Mouse (Mus musculus) midbrain, embryonic 11.5 days (tissue): ENCODE data around the gene Fam20a. TPM values are rescaled to one million over a fixed set of nuclear protein-coding genes. Genes with fewer than 3 reads are reported as not detected.
"Not testable (repeated sequence)": the region's sequence is repeated elsewhere in the genome, so short reads cannot be mapped to it uniquely, and the experiment has no call there.

Experiments
- ATAC-seq: fragments of 200-750 bp; cut with Nextera tagmentation; 2 replicates; pipeline ENCODE4 v1.8.0; 2017; ENCODE audit warnings: moderate TSS enrichment, moderate library complexity; ENCODE audit not compliant: low FRiP score
- DNase-seq: peaks from one replicate; pipeline ENCODE4 v3.0.0; 2015; ENCODE audit warnings: low spot score; ENCODE audit errors: missing footprints
- H3K27ac ChIP-seq: fragments of 300-500 bp; sonication (generic); 2 replicates; pipeline ENCODE4 v1.5.1; 2014; ENCODE audit warnings: low read depth, low read length
- H3K27me3 ChIP-seq: fragments of 300-500 bp; sonication (generic); 2 replicates; pipeline ENCODE4 v1.6.1; 2014; ENCODE audit warnings: mild to moderate bottlenecking, low read length, moderate library complexity, mixed read lengths; ENCODE audit not compliant: control insufficient read depth, insufficient read depth
- H3K36me3 ChIP-seq: fragments of 300-500 bp; sonication (generic); 2 replicates; pipeline ENCODE4 v1.6.1; 2014; ENCODE audit warnings: mild to moderate bottlenecking, low read length, moderate library complexity, mixed read lengths; ENCODE audit not compliant: control insufficient read depth, insufficient read depth
- H3K4me1 ChIP-seq: fragments of 300-500 bp; sonication (generic); 2 replicates; pipeline ENCODE4 v1.6.1; 2014; ENCODE audit warnings: low read length; ENCODE audit not compliant: control insufficient read depth, insufficient read depth
- H3K4me2 ChIP-seq: fragments of 300-500 bp; sonication (generic); 2 replicates; pipeline ENCODE4 v1.6.1; 2014; ENCODE audit warnings: mild to moderate bottlenecking, moderate library complexity
- H3K4me3 ChIP-seq: fragments of 300-500 bp; sonication (generic); 2 replicates; pipeline ENCODE4 v1.5.1; 2014; ENCODE audit warnings: low read depth, low read length
- H3K9ac ChIP-seq: fragments of 300-500 bp; sonication (generic); 2 replicates; pipeline ENCODE4 v1.6.1; 2014; ENCODE audit warnings: low read length
- H3K9me3 ChIP-seq: fragments of 300-500 bp; sonication (generic); 2 replicates; pipeline ENCODE4 v1.6.1; 2016; ENCODE audit warnings: low read length; ENCODE audit not compliant: control insufficient read depth
- WGBS: fragments of 180-500 bp; shearing (Covaris S2); extraction: QIAGEN DNeasy Blood & Tissue Kit; methylation state at CpG from one replicate; pipeline ENCODE4 v1.1.7; 2014; 5-methylcytosine and 5-hydroxymethylcytosine counted together
- polyA plus RNA-seq: library from polyadenylated mRNA; unstranded; fragments of >200 nt; fragmentation: Nextera tagmentation; extraction: Ambion mirVana; gene quantifications from 2 replicates; pipeline ENCODE4 v1.2.1, GENCODE M21; 2014

The Fam20a gene
- polyA plus RNA-seq, 1 experiment from 2014 or later, result 1.9 TPM

- not testable (repeated sequence) for DNase-seq, H3K27me3 ChIP-seq, H3K9me3 ChIP-seq, H3K27ac ChIP-seq, H3K4me3 ChIP-seq, H3K4me1 ChIP-seq, H3K9ac ChIP-seq, H3K4me2 ChIP-seq, ATAC-seq
- H3K36me3 ChIP-seq, result peaks cover 21% of the 10 kb centered on the region
- 91% methylated on average over 8 of the region's 8 CpGs for WGBS
Measured at GRCm38 (mm10) chr11:109660526-109660925, 61.6 kb downstream of the Fam20a start.

GRCm38 (mm10) chr11:109656232-109656631 is 65.8 kb downstream of the Fam20a start:
- no peak overlapping the region for H3K4me3 ChIP-seq
- H3K36me3 ChIP-seq, result peaks cover 11% of the 10 kb centered on the region
- H3K4me2 ChIP-seq, result no peak overlapping the region
- H3K9me3 ChIP-seq, result no peaks in the 10 kb centered on the region
- WGBS, result 94% methylated on average over 7 of the region's 7 CpGs
- peaks cover 15% of the 10 kb centered on the region for H3K4me1 ChIP-seq
- no peaks in the 10 kb centered on the region for H3K27me3 ChIP-seq
- no peak overlapping the region for H3K9ac ChIP-seq
- H3K27ac ChIP-seq, result no peak overlapping the region
- no peak for DNase-seq
- ATAC-seq, result no peak

- Histone ChIP-seq H3K4me3 (no peak overlapping the region), H3K9me3 (no peaks in the 10 kb centered on the region), H3K27ac (no peak overlapping the region), H3K27me3 (no peaks in the 10 kb centered on the region), H3K4me1 (peaks cover 15% of the 10 kb centered on the region), H3K36me3 (peaks cover 3% of the 10 kb centered on the region; the same call in 1 of the 2 replicates), H3K9ac (no peak overlapping the region), H3K4me2 (no peak overlapping the region)
- WGBS, result 92% methylated on average over 6 of the region's 6 CpGs
- no peak for ATAC-seq
- no peak for DNase-seq
Measured at GRCm38 (mm10) chr11:109654581-109654980, 67.5 kb downstream of the Fam20a start.

GRCm38 (mm10) chr11:109653201-109653600 is 68.9 kb downstream of the Fam20a start:
- ATAC-seq, result no peak
- no peak overlapping the region for H3K4me3 ChIP-seq
- WGBS, result 82% methylated on average over 8 of the region's 8 CpGs

GRCm38 (mm10) chr11:109652505-109652904 is 69.6 kb downstream of the Fam20a start:
- peak overlapping the region; percentile 99 for H3K4me3 ChIP-seq

More at GRCm38 (mm10) chr11:109653201-109653600, 68.9 kb downstream of the Fam20a start:
- peak overlapping the region; percentile 86; the same call in 1 of the 2 replicates for H3K4me2 ChIP-seq
- no peaks in the 10 kb centered on the region; the same call in 1 of the 2 replicates for H3K27me3 ChIP-seq
- no peak for DNase-seq
- H3K4me1 ChIP-seq, result peaks cover 15% of the 10 kb centered on the region
- no peak overlapping the region for H3K27ac ChIP-seq
- H3K9me3 ChIP-seq, result no peaks in the 10 kb centered on the region
- H3K36me3 ChIP-seq, result peaks cover 3% of the 10 kb centered on the region; the same call in 1 of the 2 replicates
- H3K9ac ChIP-seq, result no peak overlapping the region; the same call in 1 of the 2 replicates

GRCm38 (mm10) chr11:109651566-109652024 is 70.5 kb downstream of the Fam20a start:
- peaks cover 15% of the 10 kb centered on the region for H3K4me1 ChIP-seq
- peak overlapping the region; percentile 86 for H3K4me2 ChIP-seq
- H3K27ac ChIP-seq, result peak overlapping the region; percentile 94
- ATAC-seq, result peak; percentile 3; the same call in 1 of the 2 replicates
- DNase-seq, result no peak
- 2% methylated on average over 21 of the region's 21 CpGs for WGBS
- peak overlapping the region; percentile 97 for H3K9ac ChIP-seq
- H3K9me3 ChIP-seq, result no peaks in the 10 kb centered on the region
- no peaks in the 10 kb centered on the region; the same call in 1 of the 2 replicates for H3K36me3 ChIP-seq
- H3K27me3 ChIP-seq, result no peaks in the 10 kb centered on the region; the same call in 1 of the 2 replicates
- peak overlapping the region; percentile 99 for H3K4me3 ChIP-seq

More at GRCm38 (mm10) chr11:109652505-109652904, 69.6 kb downstream of the Fam20a start:
- ATAC-seq (no peak), DNase-seq (no peak)
- Histone ChIP-seq H3K9ac (peak overlapping the region; percentile 97), H3K36me3 (peaks cover 3% of the 10 kb centered on the region; the same call in 1 of the 2 replicates), H3K27me3 (no peaks in the 10 kb centered on the region; the same call in 1 of the 2 replicates), H3K4me2 (peak overlapping the region; percentile 86), H3K9me3 (no peaks in the 10 kb centered on the region), H3K4me1 (peaks cover 15% of the 10 kb centered on the region), H3K27ac (no peak overlapping the region)
- 71% methylated on average over 6 of the region's 6 CpGs for WGBS

GRCm38 (mm10) chr11:109650788-109651565 is 71.1 kb downstream of the Fam20a start:
- ATAC-seq, result peak; percentile 95
- Histone ChIP-seq H3K9ac (peak overlapping the region; percentile 97), H3K36me3 (no peaks in the 10 kb centered on the region; the same call in 1 of the 2 replicates), H3K4me1 (peaks cover 15% of the 10 kb centered on the region), H3K27me3 (no peaks in the 10 kb centered on the region; the same call in 1 of the 2 replicates), H3K4me3 (peak overlapping the region; percentile 99), H3K27ac (peak overlapping the region; percentile 94), H3K4me2 (peak overlapping the region; percentile 88), H3K9me3 (no peaks in the 10 kb centered on the region)
- WGBS, result under 1% methylated on average over 80 of the region's 90 CpGs
- DNase-seq, result peak; percentile 99

- Histone ChIP-seq H3K9ac (peak overlapping the region; percentile 97), H3K4me2 (peak overlapping the region; percentile 88), H3K27ac (peak overlapping the region; percentile 94), H3K4me1 (peaks cover 15% of the 10 kb centered on the region), H3K36me3 (no peaks in the 10 kb centered on the region; the same call in 1 of the 2 replicates), H3K27me3 (no peaks in the 10 kb centered on the region; the same call in 1 of the 2 replicates), H3K9me3 (no peaks in the 10 kb centered on the region), H3K4me3 (peak overlapping the region; percentile 99)
- ATAC-seq (peak; percentile 83), DNase-seq (peak; percentile 97)
- 2% methylated on average over 31 of the region's 31 CpGs for WGBS
Measured at GRCm38 (mm10) chr11:109649975-109650701, 71.9 kb downstream of the Fam20a start.
